Mouse (Mus musculus) left cerebral cortex, postnatal 25 days (tissue): ENCODE data around the gene Dido1. TPM values are rescaled to one million over a fixed set of nuclear protein-coding genes. Genes with fewer than 3 reads are reported as not detected.
A peak's percentile ranks its signal among the peaks of the same experiment; 100 is the strongest.

Source experiments
- DNase-seq, 2 experiments: peaks; one replicate each; pipeline ENCODE4 v3.0.0; 2022; ENCODE audit warnings: low spot score in 2 of 2, mixed read lengths in 1 of 2
- intact Hi-C: fragments of 180-260 bp; cut with DNase I; formaldehyde crosslinking; loops from one replicate; pipeline ENCODE4 v1.15.1; 2025
- total RNA-seq, 2 experiments: library from RNA; stranded (reverse); gene quantifications; 2 replicates each; pipeline ENCODE4 v1.2.3; 2021

The Dido1 gene
- total RNA-seq, 2 experiments from 2014 or later = 54.3 to 55.6 TPM

DNA sequence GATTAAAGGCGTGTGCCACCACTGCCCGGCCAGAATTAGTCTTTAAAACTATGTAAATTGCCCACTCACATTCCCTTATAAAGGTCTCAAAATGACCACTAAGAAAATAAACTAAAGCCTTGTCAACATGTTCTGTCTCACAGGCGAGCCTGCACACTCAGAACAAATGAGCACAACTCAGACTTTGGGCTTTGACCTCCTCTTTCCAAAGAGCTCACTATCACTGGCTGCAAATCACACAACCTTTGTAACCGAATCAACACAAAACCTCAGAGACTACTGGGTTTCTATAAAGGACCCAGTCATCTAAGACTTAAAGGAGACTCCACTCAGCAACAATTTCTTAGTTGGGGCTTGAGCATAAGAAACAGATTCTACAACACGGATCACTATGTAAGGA is 9.3 kb downstream of the Dido1 start:
- DNase-seq = no peak
- intact Hi-C loops = no loop called here

DNA sequence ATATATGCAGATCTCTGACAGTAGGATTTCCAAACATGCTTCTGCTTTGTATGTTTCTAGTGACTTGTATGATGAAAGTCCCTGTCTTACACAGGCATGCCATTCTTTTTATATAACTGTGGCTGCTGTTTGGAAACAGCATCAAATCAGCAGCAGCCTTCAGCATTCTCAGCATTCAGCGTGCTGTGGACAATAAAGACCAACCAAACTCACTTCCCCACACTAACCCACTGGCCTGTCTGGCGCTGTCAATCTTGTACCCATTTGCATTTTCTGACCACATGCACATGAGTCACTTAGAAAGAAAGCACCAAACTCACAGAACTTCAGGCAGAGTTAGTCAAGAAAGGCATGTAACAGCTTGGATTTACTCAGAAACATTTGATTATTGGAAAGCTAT is 14.6 kb downstream of the Dido1 start:
- intact Hi-C loops = no loop called here
- DNase-seq = no peak

DNA sequence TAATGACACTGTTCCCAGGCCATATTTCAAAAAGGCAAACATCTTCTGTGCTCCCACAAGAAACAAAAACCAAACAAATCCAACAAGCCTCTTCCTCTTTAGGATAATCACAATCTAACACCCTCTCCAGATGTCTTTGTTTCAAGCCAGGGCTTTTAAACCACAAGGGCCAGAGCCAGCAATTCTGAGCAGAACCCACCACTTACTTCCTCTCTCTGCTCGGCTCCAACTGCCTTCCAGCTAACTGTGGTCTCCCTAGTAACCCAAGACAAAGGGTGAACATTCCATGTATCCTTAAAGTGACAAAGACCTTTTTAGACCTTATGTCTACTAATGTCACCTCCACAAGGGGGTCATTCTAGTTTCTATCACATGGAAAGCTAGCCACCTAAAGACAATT is 17.2 kb downstream of the Dido1 start:
- intact Hi-C loops = loop anchor here (1.0 kb wide), 1 partner anchor 18 kb away; the partner anchor contains the start of gene Gid8
- peak in 1 of 2 experiments; percentile 46 for DNase-seq

DNA sequence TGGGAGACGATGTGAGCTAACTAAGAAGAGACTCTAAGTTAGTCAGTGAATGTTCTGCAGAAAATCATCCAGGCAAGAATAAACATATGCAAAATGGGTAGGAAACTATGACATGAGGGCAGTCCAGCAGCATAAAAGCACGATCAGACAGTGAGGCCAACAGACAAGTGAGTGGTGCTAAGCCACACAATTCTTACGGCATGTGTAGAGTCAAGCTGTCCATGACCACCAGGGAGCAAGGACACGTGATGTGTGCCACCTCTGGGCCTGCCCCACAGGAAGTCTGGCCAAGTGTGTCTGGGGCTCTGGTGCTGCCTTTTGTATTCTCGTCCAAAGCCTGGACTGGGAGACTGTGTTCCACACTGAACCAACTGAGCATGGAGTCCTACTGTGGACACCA is 20.0 kb downstream of the Dido1 start:
- peak in 1 of 2 experiments; percentile 41 for DNase-seq
- intact Hi-C loops = no loop called here

DNA sequence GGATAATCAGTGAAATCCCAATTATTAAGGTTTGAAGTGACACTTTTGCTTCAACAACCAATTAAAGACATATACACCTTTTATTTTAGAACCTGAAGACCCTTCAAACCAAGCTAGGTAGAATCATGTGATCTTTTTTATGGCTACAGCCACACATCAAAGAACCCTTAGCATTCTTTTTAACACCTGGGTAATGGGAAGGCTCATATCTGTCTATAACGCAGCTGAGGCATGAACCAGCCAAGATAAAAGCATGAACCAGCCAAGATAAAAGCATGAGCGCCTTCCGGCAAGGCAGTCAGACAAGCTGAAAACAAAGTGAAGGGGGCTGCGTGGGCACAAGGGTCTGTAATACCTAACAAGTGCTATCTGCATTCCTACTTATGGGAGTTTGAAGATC is 25.8 kb downstream of the Dido1 start:
- intact Hi-C loops = no loop called here
- DNase-seq = no peak

DNA sequence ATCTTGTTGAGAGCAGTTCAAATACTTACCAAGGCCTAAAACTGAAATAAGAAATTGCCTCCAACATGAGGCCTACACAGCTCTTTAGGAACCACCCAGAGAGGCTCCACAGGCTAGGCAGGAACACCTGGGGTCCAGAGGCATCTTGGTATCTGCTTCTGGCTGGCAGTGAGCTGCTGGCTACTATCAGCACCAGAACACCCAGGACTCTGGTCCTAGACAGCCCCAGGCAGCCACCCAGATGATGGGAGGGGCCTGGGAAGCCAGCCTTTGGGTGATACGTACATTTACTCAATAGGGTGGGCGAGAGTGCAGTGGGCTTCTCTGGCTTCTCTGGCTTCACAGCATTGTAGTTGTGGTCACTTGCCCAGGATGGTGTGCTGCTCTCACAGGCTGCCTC is 26.3 kb downstream of the Dido1 start:
- intact Hi-C loops = no loop called here
- DNase-seq = no peak

DNA sequence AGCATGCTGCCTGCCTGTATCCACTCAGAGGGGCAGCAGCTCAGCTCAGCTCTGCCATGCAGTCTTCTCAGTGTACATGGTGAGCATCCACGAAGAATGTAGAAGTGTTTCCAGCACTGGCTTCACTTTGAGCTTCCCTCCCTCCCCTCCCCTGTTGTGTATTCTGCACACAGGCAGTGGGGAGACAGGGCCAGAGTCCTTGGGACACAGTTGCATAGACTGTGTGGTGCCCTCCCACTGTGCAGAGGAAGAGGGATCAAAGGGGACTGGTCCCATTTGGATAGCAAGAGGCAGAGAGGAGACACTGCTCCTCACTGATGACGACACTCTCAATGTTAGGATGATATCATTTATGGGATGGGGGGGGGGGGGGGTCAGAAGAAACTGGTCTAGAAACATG is 28.6 kb downstream of the Dido1 start:
- no peak for DNase-seq
- intact Hi-C loops = no loop called here

DNA sequence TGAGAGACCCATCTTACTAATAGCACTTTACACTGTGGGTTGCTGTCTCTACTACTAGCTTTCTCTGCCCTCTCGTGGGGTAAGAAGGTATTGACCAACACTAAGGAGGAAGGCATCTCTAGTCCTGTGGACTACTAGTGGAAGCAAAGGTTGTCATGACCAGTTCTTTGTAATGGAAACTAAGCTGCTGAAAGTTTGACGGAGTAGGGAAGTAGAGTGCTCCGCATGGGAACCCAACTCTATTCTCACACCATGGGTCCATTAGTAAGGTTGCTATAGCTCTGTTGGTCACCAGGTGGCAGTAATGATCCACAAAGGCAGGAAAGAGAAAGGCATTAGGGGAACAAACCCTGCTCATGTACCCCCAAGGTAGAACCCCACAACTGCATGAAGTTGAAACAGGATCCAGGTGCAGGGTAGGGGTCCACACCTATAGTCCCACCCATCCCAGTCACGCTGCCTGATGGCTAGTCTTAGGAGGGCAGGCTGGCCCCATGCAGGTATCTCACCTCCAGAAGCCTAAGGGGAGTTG is 31.1 kb downstream of the Dido1 start:
- intact Hi-C loops = loop anchor here (1.0 kb wide), 1 partner anchor 67 kb away; no protein-coding TSS in a partner anchor
- peak; percentile 74 to 80 for DNase-seq

DNA sequence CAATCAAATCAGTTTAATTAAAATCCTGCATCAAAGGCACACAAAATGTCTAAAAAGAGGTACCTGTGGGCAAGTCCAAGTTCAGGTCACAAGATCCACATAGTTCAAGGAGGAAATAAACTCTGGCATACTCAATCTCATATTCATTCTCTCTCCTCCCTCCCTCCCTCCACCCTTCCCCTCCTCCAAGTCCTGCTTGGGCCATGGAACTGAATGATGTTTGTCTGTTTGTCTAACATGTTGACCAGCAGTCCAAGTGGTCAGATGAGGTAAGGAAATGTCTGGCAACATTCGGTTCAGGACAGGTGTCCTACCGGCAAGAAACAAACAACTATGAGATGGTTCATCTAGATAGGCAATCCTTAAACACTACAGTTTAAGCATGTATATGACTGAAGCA is 33.1 kb downstream of the Dido1 start:
- intact Hi-C loops = no loop called here
- no peak for DNase-seq

DNA sequence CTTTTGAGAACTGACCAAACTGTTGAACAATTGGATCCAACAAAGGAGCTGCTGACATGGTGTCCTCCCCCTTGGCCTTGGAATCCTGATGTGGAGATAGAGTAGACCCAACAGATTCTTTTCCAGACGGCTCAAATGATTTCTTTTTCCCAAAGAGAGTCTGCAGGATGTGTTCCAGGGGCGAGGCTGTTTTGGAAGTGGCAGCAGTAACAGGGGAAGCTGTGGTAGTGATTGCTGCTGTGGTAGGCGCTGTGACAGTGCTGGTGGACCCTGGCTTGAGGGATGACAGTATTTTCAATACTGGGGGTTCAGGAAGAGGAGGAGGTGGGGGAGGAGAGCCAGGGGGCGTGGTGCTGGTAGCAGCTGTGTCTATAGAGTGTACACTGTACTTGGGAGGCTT is 47.8 kb downstream of the Dido1 start:
- intact Hi-C loops = no loop called here
- DNase-seq = no peak

DNA sequence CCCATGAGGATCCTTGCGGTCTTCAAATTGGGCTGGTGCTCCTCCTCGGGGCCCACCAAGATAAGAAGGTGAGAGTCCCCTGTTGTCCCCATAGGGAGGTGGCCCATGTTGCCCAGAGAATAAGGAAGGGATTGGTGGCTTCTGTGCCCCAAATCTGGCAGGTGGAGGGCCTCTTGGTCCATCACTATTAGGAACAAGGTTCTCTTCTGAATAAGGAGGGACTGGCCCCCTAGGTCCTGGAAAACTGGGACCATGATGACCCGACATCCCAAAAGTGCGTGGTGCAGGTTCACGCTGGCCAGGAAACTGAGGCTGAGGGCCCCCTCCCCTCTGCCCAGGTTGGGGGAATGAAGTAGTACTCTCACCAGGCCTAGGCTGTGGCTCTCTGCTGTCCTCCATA is 49.3 kb downstream of the Dido1 start:
- intact Hi-C loops = no loop called here
- DNase-seq = no peak

DNA sequence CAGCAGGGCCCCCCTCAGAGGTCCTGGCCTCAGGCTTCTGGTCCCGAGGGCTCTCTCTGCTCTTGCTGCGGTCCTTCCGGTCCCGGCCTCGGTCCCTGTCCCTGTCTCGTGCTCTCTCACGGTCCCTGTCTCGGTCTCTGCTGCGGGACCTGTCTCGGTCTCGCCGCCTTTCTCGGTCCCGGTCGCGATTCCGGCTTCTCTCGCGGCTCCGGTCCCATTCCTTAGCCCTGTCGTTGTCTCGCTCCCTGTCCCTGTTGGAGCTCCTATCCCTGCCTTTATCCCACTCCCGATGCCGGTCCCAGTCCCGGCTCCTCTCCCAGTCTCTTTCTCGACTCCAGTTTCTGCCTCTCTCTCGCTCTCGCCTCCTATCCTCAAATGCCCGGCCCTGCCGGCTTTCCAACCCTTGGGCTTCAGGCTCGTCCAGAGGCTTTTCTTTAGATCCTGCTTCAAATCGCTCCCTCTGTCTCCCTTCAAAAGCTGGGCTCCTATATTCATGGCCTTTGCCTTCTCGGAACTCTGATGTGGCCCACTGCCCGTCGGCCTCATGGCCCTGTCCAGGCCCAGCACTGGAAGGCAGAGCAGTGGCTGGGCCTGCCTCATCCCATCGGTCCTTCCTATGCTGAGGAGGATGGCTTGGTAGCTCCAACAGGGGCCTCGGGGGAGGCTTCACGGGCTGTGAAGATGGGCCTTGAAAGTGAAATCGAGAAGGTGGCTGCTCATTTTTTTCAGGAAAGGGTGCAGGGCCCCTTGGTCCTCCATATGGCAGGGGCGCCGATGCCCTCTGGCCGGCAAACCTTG is 50.2 kb downstream of the Dido1 start:
- no peak for DNase-seq
- intact Hi-C loops = no loop called here

DNA sequence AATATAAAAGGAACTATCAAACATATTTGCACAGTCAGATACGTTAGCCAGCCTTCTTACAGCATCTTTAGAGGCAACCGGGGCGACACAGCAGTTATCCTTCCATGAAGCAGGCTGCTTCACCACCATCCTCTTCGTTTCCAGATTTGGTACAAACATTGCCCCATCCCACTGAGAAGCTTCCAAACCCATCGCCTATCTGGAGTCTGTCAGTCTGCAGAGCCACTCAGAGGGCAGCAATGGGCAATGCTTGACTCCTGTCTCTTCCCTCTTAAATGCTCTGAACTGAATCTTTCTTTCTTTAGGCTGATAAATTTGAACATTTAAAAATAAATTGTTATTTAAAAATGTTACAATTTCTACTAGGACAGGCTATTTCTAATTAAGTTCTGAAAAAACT is 51.4 kb downstream of the Dido1 start:
- DNase-seq = no peak
- intact Hi-C loops = no loop called here

DNA sequence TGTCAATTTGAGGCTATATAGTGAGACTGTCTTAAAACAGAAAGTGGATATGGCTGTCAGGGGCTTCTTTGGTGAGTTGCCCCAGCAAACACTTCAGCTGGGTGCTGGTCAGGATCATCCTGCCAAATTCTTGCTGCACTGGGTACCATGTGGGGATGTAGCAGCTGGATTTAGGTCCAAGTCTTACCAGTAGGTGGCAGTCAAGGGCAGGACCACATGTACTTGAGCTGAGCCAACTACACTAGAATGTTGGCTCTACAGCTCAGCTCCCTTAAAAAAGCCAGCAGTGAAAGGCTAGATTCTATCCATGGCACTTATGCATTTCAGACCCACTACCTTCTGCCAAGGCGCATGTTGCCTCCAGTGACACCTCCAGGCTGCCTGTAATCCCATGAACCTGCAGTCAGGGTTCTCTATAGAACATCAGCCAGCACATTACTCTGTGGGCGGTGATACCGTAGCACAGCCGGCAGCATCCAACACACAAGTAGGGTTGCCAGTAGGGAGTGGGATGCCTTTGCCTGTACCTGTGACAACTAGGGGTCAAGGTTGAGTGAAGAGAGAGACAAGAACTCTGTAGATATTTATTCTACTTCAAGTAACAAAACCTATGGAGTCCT is 52.3 kb downstream of the Dido1 start:
- DNase-seq = peak; percentile 76 to 87
- intact Hi-C loops = no loop called here

DNA sequence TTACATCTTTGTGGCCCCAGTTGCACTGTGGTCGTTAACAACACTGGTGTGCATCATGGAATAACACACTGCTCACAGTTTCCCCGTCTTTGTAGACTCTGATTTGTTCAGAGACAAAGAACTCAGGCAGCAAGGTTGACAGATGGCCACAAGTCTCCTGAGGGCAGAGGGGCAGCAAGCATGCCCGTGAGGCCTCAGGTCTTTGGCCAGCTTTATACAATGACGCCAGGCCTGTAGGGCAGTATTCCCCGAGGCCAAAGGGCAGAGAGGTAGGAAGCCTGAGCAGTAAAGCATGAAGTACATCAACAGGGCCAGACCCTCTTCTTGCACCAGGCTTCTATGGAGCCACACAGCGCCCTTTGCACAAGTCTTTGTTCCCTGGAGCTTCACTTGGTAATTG is 54.6 kb downstream of the Dido1 start:
- intact Hi-C loops = no loop called here
- no peak for DNase-seq

DNA sequence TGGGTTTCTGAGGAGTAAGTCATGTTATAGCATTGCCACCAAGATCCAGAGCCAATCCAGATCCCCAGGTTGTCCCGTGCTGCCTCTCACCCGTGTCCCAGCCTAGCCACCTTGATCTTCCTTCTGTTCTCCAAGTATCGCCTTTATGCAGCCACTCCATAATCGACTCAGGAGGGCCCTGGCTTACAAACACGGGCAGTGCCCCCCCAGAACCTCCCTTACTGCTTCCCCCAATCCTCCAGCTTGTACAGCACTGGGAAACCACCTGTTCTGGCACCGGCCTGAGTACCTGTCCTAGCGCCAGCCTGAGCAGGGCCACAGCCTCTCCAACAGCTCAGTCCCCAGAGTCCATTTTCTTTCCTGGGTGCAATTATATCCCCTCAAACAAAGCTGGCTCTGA is 55.1 kb downstream of the Dido1 start:
- intact Hi-C loops = no loop called here
- no peak for DNase-seq

DNA sequence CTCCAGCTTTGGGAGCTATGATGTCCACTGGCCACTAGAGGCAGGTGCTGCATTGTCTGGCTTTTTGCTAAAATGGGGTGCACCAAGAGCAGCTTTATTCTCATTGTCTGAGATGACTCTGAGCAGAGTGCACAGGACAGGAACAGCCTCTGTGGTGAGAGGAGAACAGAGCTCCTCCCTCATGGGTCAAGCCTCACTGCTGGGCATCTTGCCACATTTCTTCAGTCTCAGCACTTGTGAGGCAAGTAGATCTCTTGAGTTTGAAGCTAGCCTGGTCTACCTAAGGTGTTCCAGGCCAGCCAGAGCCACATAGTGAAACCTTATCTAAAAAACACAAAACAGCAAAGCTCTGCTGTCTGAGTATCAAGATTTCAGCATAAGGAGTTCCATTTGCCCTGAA is 63.0 kb downstream of the Dido1 start:
- intact Hi-C loops = loop anchor here (5.0 kb wide), 1 partner anchor 60 kb away; the partner anchor contains the start of gene Ogfr
- DNase-seq = no peak

DNA sequence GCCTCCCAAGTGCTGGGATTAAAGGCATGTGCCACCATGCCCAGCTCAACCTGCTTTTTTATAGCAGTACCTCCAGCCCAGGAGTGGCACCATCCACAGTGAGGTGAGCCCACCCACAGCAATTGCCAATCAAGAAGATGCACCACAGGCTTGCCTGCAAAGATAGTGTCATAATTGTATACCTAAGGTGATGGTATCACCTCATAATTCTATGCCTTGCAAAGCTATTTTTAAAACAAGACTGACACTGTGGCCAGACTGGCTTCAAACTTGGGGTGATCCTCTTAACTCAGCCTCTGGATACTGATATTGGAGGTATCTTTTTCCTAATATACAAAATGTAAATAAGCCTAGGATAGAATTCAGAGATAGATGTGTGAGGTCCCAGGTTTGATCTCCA is 66.2 kb downstream of the Dido1 start:
- intact Hi-C loops = no loop called here
- DNase-seq = no peak

DNA sequence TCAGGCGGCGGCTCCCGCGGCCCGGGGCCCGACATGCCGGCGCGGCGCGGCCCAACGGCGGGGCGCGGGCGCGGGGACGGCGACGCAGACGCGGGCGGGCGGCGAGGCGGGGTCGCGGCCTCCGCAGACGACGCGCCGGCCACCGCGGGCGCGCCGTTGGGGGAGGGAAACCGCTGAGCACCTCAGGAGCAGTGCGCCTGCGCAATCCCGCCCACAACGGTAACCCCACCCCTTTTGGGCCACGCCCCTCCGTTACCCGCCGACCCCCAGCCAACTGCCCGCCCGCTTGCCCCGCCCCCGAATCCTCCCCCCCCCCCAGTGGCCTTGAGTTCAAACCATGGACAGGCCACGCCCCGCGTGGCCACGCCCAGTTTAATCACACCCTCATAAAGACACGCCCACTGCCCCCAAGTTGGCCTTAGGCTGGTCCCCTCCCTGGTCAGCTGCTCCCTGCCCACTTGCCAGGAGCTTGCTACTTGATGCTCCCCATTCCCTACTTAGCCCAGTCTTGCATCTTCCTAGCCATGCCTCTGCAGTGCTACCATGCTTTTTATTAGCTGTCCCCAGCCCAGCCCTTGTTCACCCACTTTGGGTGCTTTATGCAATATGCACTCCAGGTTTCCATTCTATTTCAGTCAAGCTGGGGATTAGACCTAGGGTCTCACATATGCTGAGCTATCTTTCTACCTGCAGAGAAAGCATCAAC is 67.1 kb downstream of the Dido1 start, which contains the start of gene Tcfl5:
Tcfl5 (minus strand) TSS at position 154 of the 706 bp plus-strand sequence.
- DNase-seq = no peak
- intact Hi-C loops = no loop called here
